Mouse (Mus musculus) CH12.LX (cell line): ENCODE data around the gene Zdhhc25.

Experiments
- CTCF ChIP-seq, 2 experiments: IDR thresholded peaks in 1 of 2; conservative IDR thresholded peaks in 1 of 2; 2 replicates each; pipeline ENCODE4 v1.5.1; 2011 to 2012; ENCODE audit warnings: low read depth in 2 of 2, low read length in 2 of 2, improper control_type of control experiment in 1 of 2, inconsistent platforms in 1 of 2, mild to moderate bottlenecking in 1 of 2, moderate library complexity in 1 of 2
- ELF1 ChIP-seq: IDR thresholded peaks from 2 replicates; pipeline ENCODE4 v1.6.1; 2014; ENCODE audit warnings: low read depth, mild to moderate bottlenecking, inconsistent platforms, low read length, improper control_type of control experiment
- EP300 ChIP-seq: IDR thresholded peaks from 2 replicates; pipeline ENCODE4 v1.6.1; 2011; ENCODE audit warnings: low read length, improper control_type of control experiment
- GABPA ChIP-seq: IDR thresholded peaks from 2 replicates; pipeline ENCODE4 v1.6.1; 2012; ENCODE audit warnings: low read depth, low read length, improper control_type of control experiment, inconsistent platforms; ENCODE audit not compliant: insufficient replicate concordance
- HCFC1 ChIP-seq: IDR thresholded peaks from 2 replicates; pipeline ENCODE4 v1.6.1; 2012; ENCODE audit warnings: low read depth, mild to moderate bottlenecking, inconsistent platforms, low read length, improper control_type of control experiment
- JUND ChIP-seq: conservative IDR thresholded peaks from 2 replicates; pipeline ENCODE4 v1.6.1; 2011; ENCODE audit warnings: low read depth, low read length, improper control_type of control experiment
- MAX ChIP-seq: IDR thresholded peaks from 2 replicates; pipeline ENCODE4 v1.6.1; 2011; ENCODE audit warnings: low read length, improper control_type of control experiment
- MYC ChIP-seq: IDR thresholded peaks from 2 replicates; pipeline ENCODE4 v1.6.1; 2011; ENCODE audit warnings: low read depth, mild to moderate bottlenecking, improper control_type of control experiment, low read length
- NELFE ChIP-seq: IDR thresholded peaks from 2 replicates; pipeline ENCODE4 v1.6.1; 2011; ENCODE audit warnings: low read depth, low read length, improper control_type of control experiment
- PAX5 ChIP-seq: IDR thresholded peaks from 2 replicates; pipeline ENCODE4 v1.6.1; 2012; ENCODE audit warnings: low read length, inconsistent platforms, mixed read lengths
- POLR2A ChIP-seq: IDR thresholded peaks from 2 replicates; pipeline ENCODE4 v1.6.1; 2011; ENCODE audit warnings: low read depth, mild to moderate bottlenecking, improper control_type of control experiment, low read length
- TBP ChIP-seq: conservative IDR thresholded peaks from 2 replicates; pipeline ENCODE4 v1.6.1; 2011; ENCODE audit warnings: low read depth, low read length, improper control_type of control experiment
- TCF12 ChIP-seq: IDR thresholded peaks from 2 replicates; pipeline ENCODE4 v1.6.1; 2014; ENCODE audit warnings: low read depth, mild to moderate bottlenecking, inconsistent platforms, low read length, improper control_type of control experiment
- USF1 ChIP-seq: IDR thresholded peaks from 2 replicates; pipeline ENCODE4 v1.6.1; 2014; ENCODE audit warnings: low read depth, mild to moderate bottlenecking, inconsistent platforms, low read length, improper control_type of control experiment

DNA sequence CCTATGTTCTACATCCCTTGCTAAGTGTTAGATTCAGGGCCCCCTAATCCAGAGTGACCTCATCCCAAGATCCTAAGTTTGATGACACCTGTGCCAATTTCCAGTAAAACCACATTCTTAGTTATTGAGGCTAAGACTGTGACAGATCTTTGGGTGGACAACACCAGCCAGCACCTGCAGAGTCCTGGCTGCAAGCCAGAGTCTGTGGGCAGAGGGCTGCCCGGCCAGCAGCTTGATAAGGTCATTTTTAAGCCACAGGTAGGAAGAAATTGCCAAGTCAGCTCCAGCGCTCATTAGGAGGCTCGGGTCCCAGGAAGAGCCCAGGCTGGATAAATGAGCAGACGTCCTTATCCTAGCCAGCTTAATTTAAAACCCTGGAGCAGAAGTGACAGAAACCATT, 34.3 kb upstream of the Zdhhc25 start:
- no peak for TF ChIP-seq EP300
- TF ChIP-seq CTCF (conservative IDR thresholded peaks at IDR 0.05 in 1 of 2, IDR thresholded peaks at IDR 0.05 in 1 of 2; ENCODE audit: low read depth in 2 of 2, low read length in 2 of 2) = no peak
- TF ChIP-seq MYC = no peak
- TF ChIP-seq TBP = no peak
- no peak for TF ChIP-seq POLR2A
- TF ChIP-seq PAX5 = no peak
- no peak for TF ChIP-seq TCF12
- TF ChIP-seq NELFE = no peak
- no peak for TF ChIP-seq JUND
- no peak for TF ChIP-seq GABPA
- no peak for TF ChIP-seq MAX
- no peak for TF ChIP-seq USF1
- TF ChIP-seq ELF1 = no peak
- TF ChIP-seq HCFC1 = no peak
